Mouse (Mus musculus) cortical plate, adult 2 months (tissue): Measurements from ENCODE around the gene Mrpl39.

Experiments
- CTCF ChIP-seq: fragments of 200-500 bp; IDR thresholded peaks from 2 replicates; pipeline ENCODE4 v1.5.1; 2011; ENCODE audit warnings: mild to moderate bottlenecking, control low read depth, low read length; ENCODE audit not compliant: insufficient read depth; ENCODE audit errors: extremely low read depth
- POLR2A ChIP-seq: fragments of 200-500 bp; IDR thresholded peaks from 2 replicates; pipeline ENCODE4 v1.6.1; 2011; ENCODE audit warnings: mild to moderate bottlenecking, low read length, control low read depth; ENCODE audit not compliant: insufficient read depth; ENCODE audit errors: extremely low read depth

DNA sequence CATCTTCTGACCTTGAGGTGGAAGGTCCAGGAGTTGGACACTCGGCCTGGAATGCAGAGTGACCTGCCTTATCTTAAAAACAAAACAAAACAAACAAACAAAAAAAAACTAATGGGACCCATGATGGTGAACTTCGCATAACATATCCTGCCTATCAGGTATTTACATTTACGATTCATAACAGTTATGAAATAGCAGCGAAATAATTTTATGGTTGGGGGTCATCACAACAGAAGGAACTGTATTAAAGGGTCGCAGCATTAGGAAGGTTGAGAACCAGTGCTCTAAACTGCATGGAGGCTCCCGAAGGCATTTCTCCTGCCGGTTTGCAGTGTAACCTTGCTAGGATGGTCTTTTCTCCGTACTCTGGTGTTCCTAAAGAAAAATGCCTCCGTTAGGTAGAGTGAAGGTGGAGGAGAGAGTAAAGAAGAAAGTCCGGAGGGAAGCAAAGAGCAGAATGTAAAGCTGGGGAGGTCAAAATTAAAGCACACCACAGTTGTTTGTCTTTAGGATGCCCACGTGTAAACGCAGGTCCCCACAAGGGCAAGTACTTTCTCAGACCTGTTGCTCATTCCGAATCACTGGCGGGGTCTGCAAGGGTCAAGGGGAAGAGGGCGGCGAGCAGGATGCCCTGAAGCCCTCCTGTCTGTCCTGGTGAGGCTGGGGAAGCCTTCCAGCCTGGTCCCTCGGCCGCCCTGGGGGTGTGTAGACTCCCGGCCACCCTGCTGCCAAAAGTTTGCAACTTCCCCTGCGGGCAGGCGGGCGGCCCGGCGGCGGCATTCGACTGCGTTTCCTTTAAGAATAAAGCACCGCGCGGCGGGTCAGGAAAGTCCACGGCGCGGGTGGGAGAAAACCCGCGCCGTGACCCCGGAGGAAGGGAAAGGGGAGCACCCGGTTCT, 33.1 kb downstream of the Mrpl39 start:
- no peak for TF ChIP-seq POLR2A
- TF ChIP-seq CTCF: no peak
